Mouse (Mus musculus) lung, embryonic 16.5 days (tissue): ENCODE measurements at regions not wholly inside any gene's neighbourhood (a gene's known extent, or its start where the extent isn't known, plus 50 kb on each side); places are given as distances from the start of the nearest gene placed in this dataset.

Source experiments
- ATAC-seq: fragments of 200-750 bp; cut with Nextera tagmentation; 2 replicates; pipeline ENCODE4 v1.8.0; 2017; ENCODE audit warnings: low read depth, mild to moderate bottlenecking, moderate library complexity
- H3K27ac ChIP-seq: fragments of 300-500 bp; sonication (generic); 2 replicates; pipeline ENCODE4 v1.5.1; 2014; ENCODE audit warnings: mild to moderate bottlenecking, control low read depth, low read length
- H3K27me3 ChIP-seq: fragments of 300-500 bp; sonication (generic); 2 replicates; pipeline ENCODE4 v1.6.1; 2014; ENCODE audit warnings: low read depth, low read length, mixed read lengths; ENCODE audit not compliant: control insufficient read depth, insufficient read depth
- H3K36me3 ChIP-seq: fragments of 300-500 bp; sonication (generic); 2 replicates; pipeline ENCODE4 v1.6.1; 2014; ENCODE audit warnings: low read length; ENCODE audit not compliant: control insufficient read depth, insufficient read depth
- H3K4me1 ChIP-seq: fragments of 300-500 bp; sonication (generic); replicated peaks from 2 replicates; pipeline ENCODE4 v1.6.1; 2014; ENCODE audit warnings: low read length, mixed read lengths; ENCODE audit not compliant: control insufficient read depth, insufficient read depth
- H3K4me2 ChIP-seq: fragments of 300-500 bp; sonication (generic); 2 replicates; pipeline ENCODE4 v1.6.1; 2014; ENCODE audit warnings: low read depth, low read length, control low read depth
- H3K4me3 ChIP-seq: fragments of 300-500 bp; sonication (generic); 2 replicates; pipeline ENCODE4 v1.5.1; 2014; ENCODE audit warnings: mild to moderate bottlenecking, low read length, control low read depth
- H3K9ac ChIP-seq: fragments of 300-500 bp; sonication (generic); 2 replicates; pipeline ENCODE4 v1.6.1; 2014; ENCODE audit warnings: low read length, control low read depth
- H3K9me3 ChIP-seq: fragments of 300-500 bp; sonication (generic); 2 replicates; pipeline ENCODE4 v1.6.1; 2016; ENCODE audit warnings: low read length; ENCODE audit not compliant: control insufficient read depth
- WGBS: fragments of 180-500 bp; shearing (Covaris S2); extraction: QIAGEN DNeasy Blood & Tissue Kit; methylation state at CpG from one replicate; pipeline ENCODE4 v1.1.7; 2014; 5-methylcytosine and 5-hydroxymethylcytosine counted together

DNA sequence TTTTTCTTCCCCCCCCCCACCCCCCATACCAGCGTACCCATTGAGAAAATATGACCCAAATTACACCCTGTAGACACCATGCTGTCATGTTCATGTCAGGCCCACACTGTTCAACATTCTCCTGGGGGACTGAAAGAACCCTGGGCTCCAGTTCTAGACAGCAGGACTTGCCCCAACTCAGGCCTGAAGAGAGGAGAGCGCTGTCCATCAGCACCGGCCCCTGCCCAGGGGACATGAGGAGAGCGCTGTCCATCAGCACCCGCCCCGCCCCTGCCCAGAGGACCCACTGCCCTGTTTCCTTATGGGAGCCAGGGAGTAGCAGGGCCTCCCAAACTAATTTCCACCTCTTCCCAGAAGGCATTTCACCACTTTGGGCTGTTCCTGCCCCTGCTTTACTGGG, 241.7 kb upstream of the Cdh4 start:
- Histone ChIP-seq H3K4me1 (no peaks in the 10 kb centered on the region), H3K4me2 (no peak overlapping the region), H3K36me3 (no peaks in the 10 kb centered on the region), H3K27ac (no peak overlapping the region), H3K27me3 (no peaks in the 10 kb centered on the region), H3K9ac (no peak overlapping the region), H3K4me3 (no peak overlapping the region), H3K9me3 (no peaks in the 10 kb centered on the region)
- 0 out of 2 replicates have a peak, but pooled peaks have one; percentile 38 for ATAC-seq
- WGBS: 5% methylated on average over 6 of the region's 6 CpGs

DNA sequence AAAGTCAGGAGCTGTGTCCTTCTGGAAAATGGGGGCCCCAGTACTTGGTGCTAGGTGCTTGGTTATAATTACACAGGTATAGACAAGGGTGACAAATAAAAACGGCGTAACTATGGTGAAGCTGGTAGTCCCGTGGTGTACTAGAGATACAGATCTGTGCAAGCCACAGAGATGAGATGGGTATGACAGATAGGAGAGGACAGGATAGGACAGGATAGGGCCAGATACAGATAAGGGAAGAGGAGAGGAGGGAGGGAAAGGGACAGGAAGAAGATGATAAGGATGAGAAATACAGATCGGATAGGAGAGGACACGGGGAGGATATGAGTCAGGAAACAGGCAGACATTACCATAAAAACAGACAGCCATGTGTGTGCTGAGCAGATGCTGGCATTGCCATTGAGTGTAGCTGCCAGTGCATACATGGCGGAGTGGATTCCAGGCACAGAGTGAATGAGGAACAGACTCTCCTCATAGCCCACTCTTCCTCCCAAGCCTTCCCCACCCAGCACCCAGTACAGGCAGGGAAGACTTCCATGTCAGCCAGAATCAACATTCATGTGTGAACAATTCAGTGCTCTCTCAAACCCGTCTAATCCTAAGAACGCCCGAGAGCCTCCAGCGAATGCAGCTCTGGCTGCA, 231.9 kb upstream of the Cdh4 start:
- no peak overlapping the region for H3K4me2 ChIP-seq
- H3K27ac ChIP-seq: no peak overlapping the region
- H3K36me3 ChIP-seq: no peaks in the 10 kb centered on the region
- no peak overlapping the region for H3K9ac ChIP-seq
- 81% methylated on average over 10 of the region's 10 CpGs for WGBS
- no peaks in the 10 kb centered on the region for H3K9me3 ChIP-seq
- H3K4me1 ChIP-seq: no peaks in the 10 kb centered on the region
- H3K27me3 ChIP-seq: no peaks in the 10 kb centered on the region
- no peak for ATAC-seq
- H3K4me3 ChIP-seq: no peak overlapping the region

DNA sequence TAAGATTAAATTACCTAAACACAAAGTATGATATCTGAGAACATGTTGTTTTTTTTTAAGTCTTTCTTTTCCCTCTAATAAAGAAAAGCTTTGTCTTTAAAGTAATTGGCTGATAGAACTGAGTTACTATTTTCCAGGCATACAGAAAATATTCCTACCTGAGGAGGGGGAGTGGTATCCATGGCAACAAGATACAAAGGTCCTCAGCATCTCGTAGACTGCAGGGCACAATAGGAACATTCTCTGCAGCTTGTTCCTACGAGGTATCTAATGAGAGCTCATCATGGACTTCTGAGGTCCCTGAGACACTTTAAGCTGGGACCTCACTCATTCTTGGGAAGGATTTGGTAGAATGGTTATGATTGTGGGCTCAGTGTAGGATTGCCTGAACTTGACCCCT, 225.5 kb upstream of the Cdh4 start:
- Histone ChIP-seq H3K4me3 (no peak overlapping the region), H3K36me3 (no peaks in the 10 kb centered on the region), H3K9me3 (no peaks in the 10 kb centered on the region), H3K27me3 (no peaks in the 10 kb centered on the region), H3K4me1 (no peaks in the 10 kb centered on the region), H3K4me2 (no peak overlapping the region), H3K27ac (no peak overlapping the region), H3K9ac (no peak overlapping the region)
- WGBS: 48% methylated on average over 2 of the region's 2 CpGs
- ATAC-seq: no peak

DNA sequence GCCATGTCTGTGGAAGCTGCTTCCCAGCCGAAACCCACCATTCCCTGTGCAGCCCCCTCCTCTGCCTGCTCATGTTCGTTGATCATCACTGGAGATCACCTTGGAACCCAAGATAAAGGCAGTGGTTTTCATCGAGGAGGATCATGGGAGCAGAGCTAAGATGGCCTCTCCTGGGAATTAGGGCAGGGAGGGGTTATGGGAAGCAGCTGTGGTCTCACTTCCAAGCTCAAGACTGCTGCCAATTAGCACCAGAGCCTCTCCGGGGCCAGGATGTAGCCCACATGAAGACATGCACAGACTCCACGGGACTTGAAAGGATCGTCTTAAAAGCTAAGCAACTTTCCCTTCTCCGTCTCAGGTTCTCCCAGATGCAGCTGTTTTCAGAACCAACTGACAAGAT, 214.1 kb upstream of the Cdh4 start:
- Histone ChIP-seq H3K27ac (no peak overlapping the region), H3K4me2 (no peak overlapping the region)
- ATAC-seq: no peak

DNA sequence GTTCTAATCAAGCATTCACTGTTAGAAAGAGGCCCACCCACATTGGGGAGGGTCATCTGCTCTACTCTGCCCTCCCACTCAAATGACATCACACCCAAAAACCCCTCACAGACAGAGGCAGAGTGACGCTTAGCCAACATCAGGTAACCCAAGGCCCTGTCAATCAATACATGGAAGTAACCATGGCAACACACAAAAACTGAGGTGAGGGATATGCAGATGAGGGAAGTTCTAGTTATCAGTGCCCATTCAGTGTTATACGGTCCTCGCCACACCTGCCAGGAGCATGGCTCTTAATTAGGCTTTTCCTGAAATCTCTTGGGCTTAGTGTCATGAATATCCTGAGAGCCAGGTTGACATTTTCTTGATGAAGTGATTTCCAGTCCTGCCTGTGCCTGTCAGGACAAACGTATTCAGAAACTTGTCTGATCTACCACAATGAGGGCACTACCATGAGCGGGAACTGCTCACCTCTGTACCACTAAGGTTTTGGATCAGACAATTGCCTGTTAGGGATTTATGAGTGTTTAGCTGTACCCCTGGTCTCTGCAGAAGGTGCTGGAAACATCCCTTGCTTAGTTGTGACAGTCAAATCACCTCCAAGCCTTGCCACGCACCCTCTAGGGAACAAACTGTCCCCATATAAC, 210.4 kb upstream of the Cdh4 start:
- Histone ChIP-seq H3K4me2 (no peak overlapping the region), H3K4me3 (no peak overlapping the region), H3K9me3 (no peaks in the 10 kb centered on the region), H3K36me3 (no peaks in the 10 kb centered on the region), H3K27me3 (no peaks in the 10 kb centered on the region), H3K27ac (no peak overlapping the region), H3K4me1 (no peaks in the 10 kb centered on the region), H3K9ac (no peak overlapping the region)
- WGBS: 77% methylated on average over 6 of the region's 6 CpGs
- no peak for ATAC-seq

More for the DNA sequence above, 214.1 kb upstream of the Cdh4 start:
- 67% methylated on average over 7 of the region's 7 CpGs for WGBS
- no peak overlapping the region for H3K9ac ChIP-seq
- no peak overlapping the region for H3K4me3 ChIP-seq
- no peaks in the 10 kb centered on the region for H3K9me3 ChIP-seq
- no peaks in the 10 kb centered on the region for H3K27me3 ChIP-seq
- H3K36me3 ChIP-seq: no peaks in the 10 kb centered on the region
- H3K4me1 ChIP-seq: no peaks in the 10 kb centered on the region

DNA sequence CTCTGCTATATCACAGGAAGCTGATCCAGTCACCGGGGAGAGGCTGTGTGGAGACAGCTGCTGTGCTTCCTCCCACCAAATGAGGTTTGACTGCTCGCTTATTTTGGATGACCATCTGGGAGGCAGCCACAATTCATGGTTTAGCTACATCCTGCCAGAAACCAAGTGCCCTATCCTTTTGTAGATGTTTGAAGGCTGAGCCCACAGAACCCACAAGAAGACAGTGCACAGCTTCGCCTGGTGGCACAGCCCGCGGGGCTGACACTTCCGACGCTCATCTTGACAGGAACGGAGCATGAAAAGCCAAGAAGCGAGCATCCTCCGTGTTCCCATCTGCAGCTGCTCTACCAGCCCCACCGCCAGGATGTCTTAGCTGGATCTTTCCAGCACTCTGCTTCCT, 204.1 kb upstream of the Cdh4 start:
- Histone ChIP-seq H3K4me1 (no peaks in the 10 kb centered on the region), H3K4me3 (no peak overlapping the region), H3K9ac (no peak overlapping the region), H3K27ac (no peak overlapping the region), H3K27me3 (no peaks in the 10 kb centered on the region), H3K9me3 (no peaks in the 10 kb centered on the region), H3K4me2 (no peak overlapping the region), H3K36me3 (no peaks in the 10 kb centered on the region)
- WGBS: 83% methylated on average over 11 of the region's 11 CpGs
- ATAC-seq: no peak

DNA sequence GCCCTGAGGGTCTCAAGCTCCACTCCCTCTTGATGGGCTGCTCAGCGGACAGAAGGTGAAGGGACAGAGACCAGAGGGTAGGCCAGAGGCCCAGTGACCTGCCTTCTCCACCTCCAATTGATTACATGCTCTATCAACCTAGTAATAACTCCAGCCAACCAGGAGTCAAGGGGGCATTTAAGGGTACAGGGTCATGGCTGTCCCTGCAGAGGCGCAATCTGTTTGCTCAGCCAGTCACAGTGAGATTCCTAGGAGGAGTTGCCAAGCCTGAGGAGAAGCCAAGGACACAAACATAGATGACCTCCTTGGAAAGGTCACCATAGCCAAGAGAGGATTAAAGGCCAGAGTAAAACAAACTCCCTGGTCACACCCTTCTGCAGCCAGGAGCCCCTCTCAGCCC, 181.3 kb upstream of the Cdh4 start:
- Histone ChIP-seq H3K27me3 (no peaks in the 10 kb centered on the region), H3K9me3 (no peaks in the 10 kb centered on the region), H3K4me1 (no peaks in the 10 kb centered on the region), H3K27ac (no peak overlapping the region), H3K36me3 (no peaks in the 10 kb centered on the region), H3K9ac (no peak overlapping the region), H3K4me2 (no peak overlapping the region), H3K4me3 (no peak overlapping the region)
- no peak for ATAC-seq
- 58% methylated on average over 2 of the region's 2 CpGs for WGBS

DNA sequence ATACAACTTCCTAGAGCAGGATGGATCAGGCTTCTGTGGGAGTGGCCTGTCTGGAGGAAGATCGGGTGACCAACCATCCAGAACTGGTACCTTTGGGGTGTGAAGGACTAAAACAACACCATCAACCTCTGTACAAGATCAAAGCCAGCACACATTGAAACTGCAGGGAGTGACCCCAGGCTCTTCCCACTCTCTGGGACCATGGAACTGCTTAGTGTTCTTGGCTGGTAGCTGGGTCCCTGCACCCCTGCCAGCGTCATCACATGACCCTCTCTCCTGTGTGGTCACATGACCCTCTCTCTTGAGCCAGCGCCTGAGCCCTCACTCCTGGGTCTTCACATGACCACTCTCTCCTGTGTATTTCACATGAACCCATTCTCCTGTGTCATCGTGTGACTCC, 178.3 kb upstream of the Cdh4 start:
- no peak for ATAC-seq
- no peak overlapping the region for H3K4me3 ChIP-seq
- 64% methylated on average over 4 of the region's 4 CpGs for WGBS

DNA sequence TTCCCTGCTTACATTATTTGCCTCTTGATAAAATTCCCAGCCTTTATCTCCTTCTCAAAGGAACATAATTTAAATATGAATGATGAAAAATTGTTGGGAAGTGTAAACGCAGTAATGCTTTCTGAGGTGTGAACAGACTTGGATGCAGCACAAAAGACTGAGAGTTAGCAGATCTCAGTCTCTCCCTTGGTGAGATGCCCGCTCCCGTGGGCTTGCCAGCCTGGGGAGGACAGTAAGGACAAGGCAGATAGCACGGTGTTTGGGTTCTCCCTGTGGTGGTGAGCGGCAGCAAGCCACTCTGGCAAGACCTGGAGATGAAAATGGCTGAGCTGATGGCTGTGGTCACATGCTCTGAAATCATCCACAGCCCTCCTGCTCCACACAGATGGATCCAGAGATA, 176.8 kb upstream of the Cdh4 start:
- no peaks in the 10 kb centered on the region for H3K4me1 ChIP-seq
- no peak for ATAC-seq
- H3K36me3 ChIP-seq: no peaks in the 10 kb centered on the region
- no peak overlapping the region for H3K9ac ChIP-seq
- H3K27ac ChIP-seq: no peak overlapping the region
- H3K4me3 ChIP-seq: no peak overlapping the region
- no peak overlapping the region for H3K4me2 ChIP-seq
- H3K9me3 ChIP-seq: no peaks in the 10 kb centered on the region
- 61% methylated on average over 5 of the region's 5 CpGs for WGBS
- no peaks in the 10 kb centered on the region for H3K27me3 ChIP-seq

More for the DNA sequence above, 178.3 kb upstream of the Cdh4 start:
- Histone ChIP-seq H3K4me2 (no peak overlapping the region), H3K27ac (no peak overlapping the region), H3K9ac (no peak overlapping the region), H3K36me3 (no peaks in the 10 kb centered on the region), H3K9me3 (no peaks in the 10 kb centered on the region), H3K4me1 (no peaks in the 10 kb centered on the region), H3K27me3 (no peaks in the 10 kb centered on the region)
